Mouse (Mus musculus) urinary bladder, postnatal 25 days (tissue): Measurements from ENCODE around the gene Hoxc5.
A peak's percentile ranks its signal among the peaks of the same experiment; 100 is the strongest.

Experiments used
- DNase-seq: peaks from one replicate; pipeline ENCODE4 v3.0.0; 2022; ENCODE audit warnings: low spot score

The Hoxc5 gene

GRCm38 (mm10) chr15:103011928-103012486, 44.8 kb downstream of the Hoxc5 start:
- DNase-seq, result no peak

GRCm38 (mm10) chr15:103013238-103013984, 46.2 kb downstream of the Hoxc5 start:
- DNase-seq, result peak; percentile 42

DNA sequence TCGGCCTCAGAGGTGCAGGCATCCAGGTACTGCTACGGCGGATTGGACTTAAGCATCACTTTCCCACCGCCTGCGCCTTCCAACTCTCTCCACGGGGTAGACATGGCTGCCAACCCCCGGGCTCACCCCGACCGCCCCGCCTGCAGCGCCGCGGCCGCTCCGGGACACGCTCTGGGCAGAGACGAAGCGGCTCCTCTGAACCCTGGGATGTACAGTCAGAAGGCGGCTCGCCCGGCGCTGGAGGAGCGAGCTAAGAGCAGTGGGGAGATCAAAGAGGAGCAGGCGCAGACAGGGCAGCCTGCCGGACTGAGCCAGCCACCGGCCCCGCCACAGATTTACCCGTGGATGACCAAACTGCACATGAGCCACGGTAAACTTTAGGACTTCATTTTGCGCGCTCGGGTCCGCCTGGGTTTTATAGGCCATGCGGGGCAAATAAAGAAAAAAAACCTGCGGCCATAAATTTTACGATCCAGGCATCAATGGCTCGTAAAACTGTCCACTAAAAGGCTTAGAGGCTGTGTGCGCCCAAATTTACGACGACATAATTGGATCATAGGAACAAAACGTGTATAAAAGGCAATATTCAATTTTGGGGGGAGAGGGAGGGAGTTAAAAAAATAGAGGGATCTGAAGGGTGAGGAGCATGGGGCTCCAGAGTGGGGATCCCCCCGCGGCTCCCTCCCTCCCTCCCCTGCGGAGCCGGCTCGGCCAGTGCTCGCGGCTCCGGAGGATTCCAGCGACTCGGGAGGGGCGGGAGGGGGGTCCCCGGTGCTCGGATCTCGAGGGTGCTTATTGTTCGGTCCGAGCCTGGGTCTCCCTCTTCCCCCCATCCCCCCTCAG, 47.1 kb downstream of the Hoxc5 start:
- no peak for DNase-seq

GRCm38 (mm10) chr15:103015009-103015399, 47.8 kb downstream of the Hoxc5 start:
- no peak for DNase-seq

DNA sequence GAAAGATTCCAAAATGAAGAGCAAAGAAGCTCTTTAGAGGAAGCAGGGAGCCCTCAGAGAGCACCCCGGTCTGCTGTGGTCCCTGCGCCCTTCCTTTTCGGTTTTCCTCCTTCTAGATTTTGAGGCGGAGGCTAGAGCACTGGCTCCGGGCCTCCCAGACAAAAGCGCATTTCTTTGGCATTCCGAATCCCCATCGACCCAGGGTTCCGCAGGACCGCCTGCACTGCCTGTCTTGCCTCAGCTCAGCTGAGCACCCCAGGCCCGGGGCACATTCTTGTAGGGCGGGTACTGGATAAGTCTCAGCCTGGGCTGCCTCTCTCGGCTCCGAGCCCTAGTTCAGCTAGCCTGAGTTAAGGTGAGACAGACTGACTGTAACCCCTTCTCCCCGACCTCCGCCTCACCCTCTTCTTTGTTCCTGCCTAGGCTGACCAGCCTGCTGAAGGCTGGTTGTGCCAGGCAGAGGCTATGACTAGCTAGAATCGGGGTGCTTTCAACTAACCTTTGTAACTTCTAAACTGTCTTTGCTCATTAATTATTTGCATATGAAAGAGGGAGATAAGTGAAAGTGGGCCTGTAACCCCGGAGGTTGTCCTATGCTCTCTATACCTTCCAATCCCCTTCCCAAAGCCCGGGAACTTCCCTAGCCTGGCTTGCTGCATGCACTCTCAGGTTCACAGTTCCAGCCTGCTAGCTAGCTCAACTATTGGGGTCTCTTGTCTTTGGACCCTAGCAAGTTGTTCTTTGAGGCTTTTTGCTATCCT, 48.3 kb downstream of the Hoxc5 start:
- no peak for DNase-seq

DNA sequence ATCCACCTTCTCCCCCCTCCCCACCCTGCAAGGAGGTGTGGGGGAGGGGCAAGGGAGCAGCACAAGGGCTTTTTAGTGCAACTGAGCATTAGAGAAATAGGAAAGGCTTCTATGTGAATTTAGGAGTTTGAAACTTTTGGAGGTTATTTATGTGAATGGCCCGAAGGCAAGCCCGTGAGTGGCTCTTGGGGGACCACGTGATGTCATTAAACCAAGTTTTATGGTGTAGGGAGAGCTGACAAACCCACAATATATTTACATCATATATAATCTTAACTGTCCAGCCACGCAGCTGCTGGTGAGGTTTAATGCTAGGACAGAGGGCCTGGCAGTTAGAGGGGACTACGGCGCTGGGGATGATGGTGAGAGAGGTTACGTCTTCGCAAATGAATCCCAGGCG, 51.4 kb downstream of the Hoxc5 start, which contains the start of gene Hoxc4:
Gene Hoxc4 (plus strand): TSS at position 299 of the 400 bp plus-strand sequence.
- DNase-seq, result no peak

- no peak for DNase-seq
These were observed 53.7 kb downstream of the Hoxc5 start for GRCm38 (mm10) chr15:103020899-103021418.

- DNase-seq, result no peak
These were observed 54.3 kb downstream of the Hoxc5 start for GRCm38 (mm10) chr15:103021544-103021943.

- no peak for DNase-seq
These were observed 56.9 kb downstream of the Hoxc5 start for GRCm38 (mm10) chr15:103024131-103024530.

DNA sequence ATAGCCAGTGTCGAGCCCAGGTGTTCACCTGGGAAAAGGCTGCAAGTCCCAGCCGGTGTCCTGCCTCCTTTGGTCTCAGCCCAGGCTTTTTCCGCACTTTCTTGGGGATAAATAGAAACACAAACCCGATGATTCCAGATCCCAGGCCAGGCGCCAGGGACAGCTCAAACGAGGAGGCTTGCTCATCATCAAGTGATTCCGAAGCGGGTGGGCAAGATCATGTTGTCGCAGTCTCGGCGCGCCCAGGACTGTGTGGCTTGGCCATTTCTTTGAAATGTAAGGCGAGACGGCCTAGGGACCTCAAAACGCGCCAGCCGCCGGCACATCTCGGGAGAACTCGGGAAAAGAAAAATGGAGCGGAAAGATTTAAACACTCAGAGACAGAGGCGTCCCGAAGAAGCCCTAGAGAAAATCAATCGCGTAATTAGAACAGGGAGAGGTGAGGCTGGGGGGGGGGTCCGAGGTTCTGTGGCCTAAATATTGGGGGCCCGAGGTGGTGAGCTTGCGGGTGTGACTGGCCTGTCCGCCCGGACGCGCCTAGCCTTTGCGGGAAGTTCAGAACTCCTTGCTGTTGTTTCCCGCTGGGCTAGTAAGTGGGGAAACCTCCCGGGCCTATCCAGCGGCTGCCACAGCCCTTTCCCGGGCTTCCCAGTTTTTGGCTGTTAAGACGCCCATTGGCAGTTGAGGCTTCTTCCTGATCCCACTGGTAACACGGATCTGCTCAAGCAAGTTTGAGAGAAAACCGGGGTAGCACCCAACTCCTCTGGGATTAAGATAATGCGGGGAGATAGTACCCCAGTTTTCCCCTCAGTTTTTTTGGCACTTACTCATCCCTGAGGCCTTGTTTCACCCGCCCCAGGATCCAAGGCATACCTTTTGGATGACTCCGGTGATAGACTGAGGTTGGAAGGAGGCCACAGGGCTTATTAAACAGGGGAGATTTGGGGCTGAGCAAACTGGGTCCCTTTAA, 60.3 kb downstream of the Hoxc5 start:
- no peak for DNase-seq

GRCm38 (mm10) chr15:103028916-103029512, 61.8 kb downstream of the Hoxc5 start:
- DNase-seq, result no peak

- DNase-seq, result no peak
These were observed 62.9 kb downstream of the Hoxc5 start for GRCm38 (mm10) chr15:103030142-103030541.

GRCm38 (mm10) chr15:103032167-103032566, 64.9 kb downstream of the Hoxc5 start:
- DNase-seq, result no peak

DNA sequence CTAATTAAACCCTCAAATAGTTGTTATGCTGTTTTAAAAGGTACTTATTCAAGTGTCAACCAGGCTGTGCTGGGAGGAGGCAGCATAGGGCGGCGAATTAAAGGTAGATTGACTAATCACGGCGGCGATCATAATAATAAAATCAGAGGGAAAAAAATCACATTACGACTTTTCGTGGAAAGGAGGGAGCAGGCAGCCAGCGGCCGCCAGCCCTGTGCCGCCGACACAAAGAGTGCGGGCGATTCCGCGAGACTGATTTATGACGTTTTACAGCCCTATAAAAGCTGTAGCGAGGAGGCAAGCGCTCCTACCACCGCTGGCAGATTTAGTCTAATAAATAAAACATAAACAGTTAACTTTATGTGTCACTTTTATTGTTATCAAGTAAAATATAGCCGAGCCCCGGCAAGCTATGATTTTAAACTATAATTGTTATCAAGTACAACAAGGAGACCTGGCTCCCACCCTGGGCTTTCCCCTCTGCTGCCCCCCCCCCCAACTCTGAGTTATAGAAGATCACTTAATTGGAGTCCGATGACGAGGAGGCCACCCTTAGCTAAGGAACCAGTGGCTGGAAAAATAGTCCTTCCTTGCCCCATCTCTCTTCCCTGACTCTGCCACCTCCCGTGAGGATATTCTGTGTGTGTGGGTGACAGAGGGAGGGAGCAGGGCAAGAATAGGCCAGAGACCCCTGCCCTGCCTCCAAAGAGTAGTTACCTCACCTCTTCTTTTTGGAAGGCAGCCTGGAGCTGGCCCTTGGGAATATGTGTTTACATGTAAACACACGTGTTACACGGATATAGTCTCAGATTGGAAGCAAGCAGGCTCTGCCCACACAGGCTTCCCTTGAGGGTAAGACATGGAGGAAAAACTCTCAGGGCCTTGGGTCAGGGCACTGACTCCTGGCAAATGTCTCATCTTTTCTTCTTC, 65.7 kb downstream of the Hoxc5 start:
- no peak for DNase-seq

- DNase-seq, result no peak
These were observed 67.0 kb downstream of the Hoxc5 start for GRCm38 (mm10) chr15:103034043-103034806.

DNA sequence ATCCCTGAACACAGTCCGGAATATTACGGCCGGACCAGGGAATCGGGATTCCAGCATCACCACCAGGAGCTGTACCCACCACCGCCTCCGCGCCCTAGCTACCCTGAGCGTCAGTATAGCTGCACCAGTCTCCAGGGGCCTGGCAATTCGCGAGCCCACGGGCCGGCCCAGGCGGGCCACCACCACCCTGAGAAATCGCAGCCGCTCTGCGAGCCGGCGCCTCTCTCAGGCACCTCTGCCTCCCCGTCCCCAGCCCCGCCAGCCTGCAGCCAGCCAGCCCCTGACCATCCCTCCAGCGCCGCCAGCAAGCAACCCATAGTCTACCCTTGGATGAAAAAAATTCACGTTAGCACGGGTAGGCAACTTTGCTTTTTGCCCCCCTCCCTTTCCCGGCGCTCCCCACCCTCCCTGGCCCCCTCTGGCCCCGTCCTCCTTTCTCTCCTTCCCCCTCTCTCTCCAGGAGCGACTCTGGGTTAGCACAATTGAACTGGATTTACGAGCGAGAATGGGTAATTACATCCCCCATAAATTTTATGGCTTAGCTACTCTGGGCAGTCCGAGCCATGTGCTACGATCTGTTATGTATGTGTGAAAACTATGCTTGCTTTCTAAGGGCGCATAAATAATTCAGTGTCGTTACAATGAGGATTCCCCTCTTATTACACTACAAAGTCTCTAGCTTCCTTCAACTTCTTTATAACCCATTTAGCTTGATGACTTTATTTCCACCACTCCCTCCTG, 67.7 kb downstream of the Hoxc5 start:
- no peak for DNase-seq

- no peak for DNase-seq
These were observed 68.3 kb downstream of the Hoxc5 start for GRCm38 (mm10) chr15:103035548-103035881.

- DNase-seq, result no peak
These were observed 70.3 kb downstream of the Hoxc5 start for GRCm38 (mm10) chr15:103037579-103037978.
